In genomic region chr12:109539046-109539445, GRCm38 (mm10) we compare ENCODE assay signal across 14 mouse cellular contexts.
DNase-seq lines count a peak whose midpoint lies in the region; ATAC-seq and TF ChIP-seq lines count a peak whose summit lies in the region.
"Had no signal": no experiment of that assay in that cellular context is flagged by ENCODE, and none has a peak within 500 bp of the region (broad histone marks: within the 10 kb centered on the region; RNA-seq: fewer than 3 reads in every experiment).

No protein-coding gene starts in this region.

- H3K4me1 ChIP-seq in forebrain, embryonic 10.5 days, result peaks cover 23% of the 10 kb centered on the region
- H3K4me1 ChIP-seq in forebrain, embryonic 16.5 days (replicated peaks; ENCODE audit: control insufficient read depth, insufficient read depth, low read length), result no peaks in the 10 kb centered on the region; the same call in 1 of the 2 replicates
- H3K4me1 ChIP-seq in E14TG2a.4 (replicated peaks; ENCODE audit: low read depth, low read length), result peaks cover 38% of the 10 kb centered on the region
- peaks cover 18% of the 10 kb centered on the region for H3K4me1 ChIP-seq in embryonic facial prominence, embryonic 13.5 days
- H3K4me1 ChIP-seq in liver, embryonic 15.5 days (replicated peaks), result peaks cover 4% of the 10 kb centered on the region

- no peak for ATAC-seq in forebrain, embryonic 16.5 days
- ATAC-seq in embryonic facial prominence, embryonic 13.5 days (ENCODE audit: insufficient number of reproducible peaks, insufficient read depth, low FRiP score, low TSS enrichment, low read depth), result no peak
- ATAC-seq in liver, embryonic 15.5 days (ENCODE audit: insufficient read depth), result 0 out of 2 replicates have a peak, but pooled peaks have one; percentile 12

- H3K27me3 ChIP-seq in forebrain, embryonic 10.5 days (ENCODE audit: poor library complexity, severe bottlenecking), result peaks cover 13% of the 10 kb centered on the region
- H3K27me3 ChIP-seq in forebrain, embryonic 16.5 days (replicated peaks; ENCODE audit: control insufficient read depth, insufficient read depth, low read length), result no peaks in the 10 kb centered on the region
- peaks cover 2% of the 10 kb centered on the region for H3K27me3 ChIP-seq in E14TG2a.4 (ENCODE audit: insufficient read depth, low read length)
- no peaks in the 10 kb centered on the region for H3K27me3 ChIP-seq in embryonic facial prominence, embryonic 13.5 days
- peaks cover 34% of the 10 kb centered on the region for H3K27me3 ChIP-seq in liver, embryonic 15.5 days

- 77% methylated on average over 8 of the region's 8 CpGs for WGBS in forebrain, embryonic 10.5 days
- 72% methylated on average over 8 of the region's 8 CpGs for WGBS in forebrain, embryonic 16.5 days
- WGBS in embryonic facial prominence, embryonic 13.5 days, result 75% methylated on average over 8 of the region's 8 CpGs
- 66% methylated on average over 8 of the region's 8 CpGs for WGBS in liver, embryonic 15.5 days (ENCODE audit: insufficient replicate concordance)

- peaks cover 74% of the 10 kb centered on the region for H3K9me3 ChIP-seq in forebrain, embryonic 10.5 days
- peaks cover 31% of the 10 kb centered on the region for H3K9me3 ChIP-seq in forebrain, embryonic 16.5 days (ENCODE audit: control insufficient read depth, low read length)
- H3K9me3 ChIP-seq in E14TG2a.4 (ENCODE audit: low read length), result peaks cover 77% of the 10 kb centered on the region
- peaks cover 47% of the 10 kb centered on the region for H3K9me3 ChIP-seq in embryonic facial prominence, embryonic 13.5 days
- H3K9me3 ChIP-seq in liver, embryonic 15.5 days (replicated peaks), result peaks cover 7% of the 10 kb centered on the region; the same call in 1 of the 2 replicates

- no peak for TF ChIP-seq CTCF in E14TG2a.4 (conservative IDR thresholded peaks at IDR 0.05; ENCODE audit: low read length)

- no peak overlapping the region for H3K4me2 ChIP-seq in forebrain, embryonic 16.5 days (ENCODE audit: low read length)
- no peak overlapping the region for H3K4me2 ChIP-seq in embryonic facial prominence, embryonic 13.5 days
- H3K4me2 ChIP-seq in liver, embryonic 15.5 days, result no peak overlapping the region

- peaks cover 33% of the 10 kb centered on the region for H3K36me3 ChIP-seq in forebrain, embryonic 10.5 days (replicated peaks)
- H3K36me3 ChIP-seq in forebrain, embryonic 16.5 days (ENCODE audit: control insufficient read depth, insufficient read depth), result no peaks in the 10 kb centered on the region
- no peaks in the 10 kb centered on the region for H3K36me3 ChIP-seq in E14TG2a.4 (ENCODE audit: insufficient read depth, low read length)
- H3K36me3 ChIP-seq in embryonic facial prominence, embryonic 13.5 days, result 0 out of 2 replicates have a peak, but pooled peaks cover 2% of the 10 kb centered on the region
- H3K36me3 ChIP-seq in liver, embryonic 15.5 days (replicated peaks), result no peaks in the 10 kb centered on the region

- no peak overlapping the region for H3K9ac ChIP-seq in forebrain, embryonic 16.5 days (replicated peaks; ENCODE audit: low read depth, low read length)
- no peak overlapping the region for H3K9ac ChIP-seq in embryonic facial prominence, embryonic 13.5 days
- no peak overlapping the region for H3K9ac ChIP-seq in liver, embryonic 15.5 days

- DNase-seq in forebrain, embryonic 10.5 days (ENCODE audit: extremely low spot score, low spot score), result no peak
- no peak for DNase-seq in MN1 (ENCODE audit: low spot score)
- no peak for DNase-seq in adrenal gland, postnatal 36 days
- no peak for DNase-seq in layer of hippocampus, adult 9-10 months (ENCODE audit: low spot score)
- DNase-seq: heart, adult 18-20 months; kidney, postnatal 10 days; layer of hippocampus, postnatal 36 days; lung, adult 18-20 months; retina, postnatal 1 day had no signal

- H3K4me3 ChIP-seq in forebrain, embryonic 10.5 days, result 0 out of 2 replicates have a peak overlapping the region, but pooled peaks have one; percentile 57
- no peak overlapping the region for H3K4me3 ChIP-seq in forebrain, embryonic 16.5 days (replicated peaks; ENCODE audit: low read length)
- 0 out of 2 replicates have a peak overlapping the region, but pooled peaks have one; percentile 10 for H3K4me3 ChIP-seq in E14TG2a.4 (replicated peaks; ENCODE audit: low read length)
- H3K4me3 ChIP-seq in embryonic facial prominence, embryonic 13.5 days, result no peak overlapping the region
- H3K4me3 ChIP-seq in liver, embryonic 15.5 days (replicated peaks), result no peak overlapping the region
- H3K4me3 ChIP-seq: erythroblast, embryonic 14.5 days had no signal

- H3K27ac ChIP-seq in forebrain, embryonic 10.5 days, result peak overlapping the region; percentile 80; the same call in 1 of the 2 replicates
- no peak overlapping the region for H3K27ac ChIP-seq in forebrain, embryonic 16.5 days (ENCODE audit: low read length)
- H3K27ac ChIP-seq in embryonic facial prominence, embryonic 13.5 days, result peak overlapping the region; percentile 60
- H3K27ac ChIP-seq in liver, embryonic 15.5 days (replicated peaks), result no peak overlapping the region

Comparison
In these comparisons a context has a peak if more than half of its experiments do, and no peak if none do; other contexts are left out.
1. H3K27ac ChIP-seq: peak in forebrain, embryonic 10.5 days (single experiment) and embryonic facial prominence, embryonic 13.5 days (single experiment); none in forebrain, embryonic 16.5 days (single experiment) and liver, embryonic 15.5 days (single experiment).
2. H3K4me3 ChIP-seq: peak in forebrain, embryonic 10.5 days (single experiment) and E14TG2a.4 (single experiment); none in forebrain, embryonic 16.5 days (single experiment), embryonic facial prominence, embryonic 13.5 days (single experiment) and liver, embryonic 15.5 days (single experiment).